Mouse (Mus musculus) embryonic facial prominence, embryonic 11.5 days (tissue): ENCODE data around the gene Gm11084. TPM values are rescaled to one million over a fixed set of nuclear protein-coding genes. Genes with fewer than 3 reads are reported as not detected.

Experiments used
- ATAC-seq: fragments of 200-750 bp; cut with Nextera tagmentation; replicated peaks from 2 replicates; pipeline ENCODE4 v1.8.0; 2017; ENCODE audit warnings: low read depth; ENCODE audit not compliant: insufficient number of reproducible peaks, low FRiP score, low TSS enrichment
- DNase-seq: peaks from one replicate; pipeline ENCODE4 v3.0.0-alpha.2; 2015; ENCODE audit warnings: low spot score
- H3K27ac ChIP-seq: fragments of 300-500 bp; sonication (generic); replicated peaks from 2 replicates; pipeline ENCODE4 v1.5.1; 2014; ENCODE audit warnings: mild to moderate bottlenecking, low read depth, low read length, control low read depth
- H3K27me3 ChIP-seq: fragments of 300-500 bp; sonication (generic); 2 replicates; pipeline ENCODE4 v1.6.1; 2014; ENCODE audit warnings: mild to moderate bottlenecking, low read length, moderate library complexity, mixed read lengths; ENCODE audit not compliant: control insufficient read depth, insufficient read depth
- H3K36me3 ChIP-seq: fragments of 300-500 bp; sonication (generic); replicated peaks from 2 replicates; pipeline ENCODE4 v1.6.1; 2014; ENCODE audit warnings: low read depth, mild to moderate bottlenecking, low read length, moderate library complexity, mixed read lengths; ENCODE audit not compliant: control insufficient read depth, insufficient read depth
- H3K4me1 ChIP-seq: fragments of 300-500 bp; sonication (generic); 2 replicates; pipeline ENCODE4 v1.6.1; 2014; ENCODE audit warnings: low read length, mixed read lengths; ENCODE audit not compliant: control insufficient read depth, insufficient read depth
- H3K4me2 ChIP-seq: fragments of 300-500 bp; sonication (generic); 2 replicates; pipeline ENCODE4 v1.6.1; 2014; ENCODE audit warnings: low read depth, mild to moderate bottlenecking, control low read depth, low read length, moderate library complexity
- H3K4me3 ChIP-seq: fragments of 300-500 bp; sonication (generic); 2 replicates; pipeline ENCODE4 v1.5.1; 2014; ENCODE audit warnings: low read depth, low read length, control low read depth
- H3K9ac ChIP-seq: fragments of 300-500 bp; sonication (generic); replicated peaks from 2 replicates; pipeline ENCODE4 v1.6.1; 2014; ENCODE audit warnings: mild to moderate bottlenecking, control low read depth, low read length
- H3K9me3 ChIP-seq: fragments of 300-500 bp; sonication (generic); replicated peaks from 2 replicates; pipeline ENCODE4 v1.6.1; 2016; ENCODE audit warnings: mild to moderate bottlenecking, low read length, inconsistent platforms, mixed read lengths; ENCODE audit not compliant: control insufficient read depth
- WGBS: fragments of 180-500 bp; shearing (Covaris S2); extraction: QIAGEN DNeasy Blood & Tissue Kit; methylation state at CpG from one replicate; pipeline ENCODE4 v1.1.7; 2014; 5-methylcytosine and 5-hydroxymethylcytosine counted together
- polyA plus RNA-seq: library from polyadenylated mRNA; unstranded; fragments of >200 nt; fragmentation: Nextera tagmentation; extraction: Ambion mirVana; gene quantifications from 2 replicates; pipeline ENCODE4 v1.2.1, GENCODE M21; 2014

The Gm11084 gene
- not detected in 2 replicates for polyA plus RNA-seq

DNA sequence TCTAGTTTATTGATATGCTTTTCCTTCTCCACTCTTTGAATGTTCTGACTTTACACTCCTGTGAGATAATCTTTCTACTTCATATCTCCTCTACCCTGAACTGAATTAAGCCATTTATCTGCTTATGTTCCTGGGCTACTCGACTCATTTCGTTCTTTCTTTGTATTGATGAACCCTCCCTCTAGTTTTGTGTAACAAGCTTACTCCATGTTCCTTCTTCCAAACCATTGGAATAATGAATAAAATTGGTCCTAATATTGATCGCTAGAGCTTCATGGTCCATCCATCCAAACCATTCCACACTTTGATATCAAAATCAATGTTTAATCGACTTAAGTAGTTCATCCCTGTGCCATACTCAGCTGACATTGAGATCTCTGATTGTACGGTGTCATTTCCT, at the start of gene Gm11084:
Gene Gm11084, minus strand, starts transcription at position 101 of the 400 bp plus-strand sequence.
- no peak within 1 kb of the TSS for H3K27ac ChIP-seq
- H3K4me1 ChIP-seq, result no peaks in the 10 kb centered on the region
- 94% methylated on average over 5 of the region's 5 CpGs for WGBS
- ATAC-seq (no peak), DNase-seq (no peak)
- H3K36me3 ChIP-seq, result no peaks in the 10 kb centered on the region
- no peak within 1 kb of the TSS for H3K4me3 ChIP-seq
- H3K9ac ChIP-seq, result no peak within 1 kb of the TSS
- H3K9me3 ChIP-seq, result no peaks in the 10 kb centered on the region; the same call in 1 of the 2 replicates
- H3K27me3 ChIP-seq, result no peaks in the 10 kb centered on the region
- H3K4me2 ChIP-seq, result no peak within 1 kb of the TSS

DNA sequence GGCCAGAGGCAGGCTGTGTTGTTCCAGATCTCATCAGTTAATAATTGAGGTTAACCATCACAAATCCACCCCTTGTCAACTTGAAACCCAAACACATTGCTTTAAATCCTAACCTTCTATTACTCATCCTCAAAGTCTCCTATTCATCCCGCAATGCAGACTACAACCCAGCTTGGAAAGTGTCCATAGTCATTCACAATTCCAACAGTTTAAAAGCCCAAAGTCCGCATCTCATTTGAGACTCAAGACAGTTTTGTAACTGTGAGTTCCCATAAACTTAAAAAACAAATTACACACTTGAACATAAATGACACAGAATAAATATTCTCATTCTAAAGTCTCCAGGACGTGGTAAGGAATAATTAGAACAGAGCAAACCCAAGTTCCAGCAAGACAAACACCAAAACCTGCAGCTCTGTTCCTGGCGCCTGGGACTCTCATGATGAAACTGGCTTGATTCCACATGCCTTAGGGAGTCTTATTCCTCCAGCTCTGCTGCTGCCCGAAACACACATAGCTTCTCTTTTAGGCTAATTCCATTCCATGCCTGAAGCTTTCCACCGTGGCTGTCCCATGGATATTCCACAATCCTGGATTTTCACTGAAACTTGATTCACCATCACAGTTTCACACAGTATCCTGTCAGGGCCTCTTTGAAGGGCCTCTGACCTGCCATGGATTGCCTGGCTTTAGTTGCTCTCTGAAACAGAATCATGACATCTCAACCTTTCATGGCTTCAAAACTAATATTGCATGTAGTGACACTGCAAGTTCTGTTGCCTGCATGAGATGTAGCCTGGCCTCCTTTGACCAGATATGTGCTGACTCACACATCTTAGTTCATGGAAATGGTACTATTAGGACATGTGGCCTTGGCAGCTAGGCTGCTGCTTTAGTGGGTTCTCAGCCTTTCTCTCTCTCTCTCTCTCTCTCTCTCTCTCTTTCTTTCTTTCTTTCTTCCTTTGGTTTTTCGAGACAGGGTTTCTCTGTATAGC, 44.8 kb upstream of the Gm11084 start:
- ATAC-seq (no peak), DNase-seq (no peak)
- WGBS, result 83% methylated on average over 7 of the region's 7 CpGs
- Histone ChIP-seq H3K9me3 (no peaks in the 10 kb centered on the region), H3K4me1 (no peaks in the 10 kb centered on the region), H3K36me3 (no peaks in the 10 kb centered on the region), H3K27me3 (no peaks in the 10 kb centered on the region), H3K4me3 (no peak overlapping the region), H3K4me2 (no peak overlapping the region), H3K27ac (no peak overlapping the region), H3K9ac (no peak overlapping the region)

DNA sequence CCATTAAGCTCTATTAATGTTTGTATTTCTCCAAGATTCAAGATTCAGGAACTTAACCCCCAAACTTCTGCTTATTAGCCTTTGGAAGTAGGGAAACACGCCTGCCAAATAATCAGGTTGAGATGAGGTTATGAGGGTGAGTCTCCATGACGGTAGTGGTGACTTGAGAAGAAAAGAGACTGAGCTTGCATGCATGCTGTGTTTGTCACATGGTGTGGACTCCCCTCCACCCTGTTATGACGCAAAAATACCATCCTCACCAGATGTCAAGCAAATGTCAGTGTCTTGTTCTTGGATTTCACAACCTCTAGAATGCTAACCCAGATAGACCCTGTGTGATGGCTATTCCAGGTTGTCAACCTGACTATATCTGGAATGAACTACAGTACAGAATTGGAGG, 43.3 kb upstream of the Gm11084 start:
- no peak overlapping the region for H3K9ac ChIP-seq
- no peak overlapping the region for H3K4me3 ChIP-seq
- no peaks in the 10 kb centered on the region for H3K36me3 ChIP-seq
- 90% methylated on average over 3 of the region's 3 CpGs for WGBS
- ATAC-seq, result no peak
- H3K4me2 ChIP-seq, result no peak overlapping the region
- no peak for DNase-seq
- H3K9me3 ChIP-seq, result no peaks in the 10 kb centered on the region
- H3K27me3 ChIP-seq, result no peaks in the 10 kb centered on the region
- H3K4me1 ChIP-seq, result no peaks in the 10 kb centered on the region
- no peak overlapping the region for H3K27ac ChIP-seq

DNA sequence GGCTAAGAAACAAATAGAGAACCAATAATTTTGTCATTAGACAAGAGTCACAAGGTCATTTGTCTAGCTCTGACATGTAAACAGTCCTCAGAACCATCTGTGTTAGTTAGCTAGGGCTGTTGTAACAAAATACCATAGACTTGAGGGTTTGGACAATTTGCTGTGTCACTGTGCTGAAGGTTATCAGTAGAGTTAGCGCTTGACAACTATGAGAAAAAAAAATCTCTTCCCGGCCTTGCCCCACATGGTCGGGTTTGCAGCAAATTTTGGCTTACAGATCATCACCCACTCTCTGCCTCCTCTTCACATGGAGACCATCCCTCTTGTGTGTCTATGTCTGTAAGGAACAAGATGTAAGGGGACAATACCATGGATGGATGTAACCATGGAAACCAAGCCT, 41.5 kb upstream of the Gm11084 start:
- no peak overlapping the region for H3K4me2 ChIP-seq

DNA sequence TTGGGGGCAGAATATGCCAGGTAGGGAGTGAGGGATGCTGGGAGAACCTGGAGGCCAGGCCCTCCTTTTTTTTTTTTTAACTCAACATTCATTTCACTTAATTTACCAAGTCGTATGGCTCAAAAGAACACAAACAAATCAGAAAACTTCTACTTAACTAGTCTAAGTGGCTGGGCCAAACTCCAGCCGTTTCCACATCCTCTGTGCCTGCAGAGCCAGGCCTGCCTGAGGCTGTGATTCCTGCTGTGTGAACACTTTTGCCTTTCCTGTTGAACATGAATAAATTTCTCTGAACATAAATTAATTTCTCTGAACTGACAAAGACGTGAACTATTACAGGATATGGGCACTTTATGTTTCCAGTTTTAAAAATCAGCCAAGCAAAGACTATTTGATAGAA, 40.6 kb upstream of the Gm11084 start:
- Histone ChIP-seq H3K27me3 (no peaks in the 10 kb centered on the region), H3K27ac (no peak overlapping the region), H3K4me3 (no peak overlapping the region), H3K36me3 (no peaks in the 10 kb centered on the region), H3K9ac (no peak overlapping the region), H3K4me2 (no peak overlapping the region), H3K9me3 (no peaks in the 10 kb centered on the region), H3K4me1 (no peaks in the 10 kb centered on the region)
- DNase-seq (no peak), ATAC-seq (no peak)
- WGBS, result 32% methylated on average over 3 of the region's 3 CpGs

More for the DNA sequence above, 41.5 kb upstream of the Gm11084 start:
- H3K4me1 ChIP-seq, result no peaks in the 10 kb centered on the region
- H3K4me3 ChIP-seq, result no peak overlapping the region
- H3K27me3 ChIP-seq, result no peaks in the 10 kb centered on the region
- 60% methylated on average over 3 of the region's 3 CpGs for WGBS
- DNase-seq, result no peak
- H3K9ac ChIP-seq, result no peak overlapping the region
- ATAC-seq, result no peak
- H3K36me3 ChIP-seq, result no peaks in the 10 kb centered on the region
- H3K27ac ChIP-seq, result no peak overlapping the region
- no peaks in the 10 kb centered on the region for H3K9me3 ChIP-seq

DNA sequence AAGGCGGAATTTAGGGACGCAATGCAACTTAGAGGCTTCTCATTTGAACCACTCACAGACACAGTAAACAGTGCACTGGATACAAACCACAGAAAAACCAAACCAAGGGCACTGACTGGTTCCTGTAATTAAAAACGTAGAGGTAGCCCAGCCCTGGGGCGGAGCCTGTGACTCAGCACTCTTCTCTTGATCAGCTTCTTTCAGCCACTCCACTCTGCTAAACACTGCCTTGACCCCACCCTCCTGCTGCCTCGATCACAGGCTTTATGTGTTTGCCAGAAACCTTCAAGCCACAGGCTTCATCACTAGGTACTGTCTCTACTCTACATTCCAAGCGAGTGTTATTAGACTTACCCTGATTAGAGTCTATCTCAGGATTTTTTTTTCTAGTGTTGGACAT, 37.3 kb upstream of the Gm11084 start:
- Histone ChIP-seq H3K4me2 (no peak overlapping the region), H3K9me3 (no peaks in the 10 kb centered on the region), H3K27ac (no peak overlapping the region), H3K36me3 (no peaks in the 10 kb centered on the region), H3K4me1 (no peaks in the 10 kb centered on the region), H3K9ac (no peak overlapping the region), H3K27me3 (no peaks in the 10 kb centered on the region), H3K4me3 (no peak overlapping the region)
- 43% methylated on average over 6 of the region's 6 CpGs for WGBS
- ATAC-seq (no peak), DNase-seq (no peak)

DNA sequence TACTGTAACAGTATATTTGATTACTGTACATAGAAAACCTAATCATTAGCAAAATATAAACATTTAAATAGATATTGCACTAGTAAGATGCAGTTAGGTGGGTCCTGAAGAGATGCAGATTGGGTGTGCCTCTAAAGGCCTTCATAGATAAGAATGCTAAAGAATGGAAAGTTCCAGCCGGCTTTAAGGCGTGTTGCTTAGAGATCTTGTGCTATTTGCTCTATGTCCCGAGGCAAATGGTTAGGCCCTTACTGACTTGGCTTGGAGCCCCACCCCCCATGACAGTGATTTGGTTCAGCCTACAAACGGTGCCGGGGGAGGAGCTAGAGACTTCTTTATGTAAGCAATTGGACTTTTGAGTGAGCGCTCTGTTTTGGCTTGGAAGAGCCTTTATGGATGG, 34.5 kb upstream of the Gm11084 start:
- Histone ChIP-seq H3K9me3 (no peaks in the 10 kb centered on the region), H3K4me1 (no peaks in the 10 kb centered on the region), H3K27me3 (no peaks in the 10 kb centered on the region), H3K4me2 (no peak overlapping the region), H3K9ac (no peak overlapping the region), H3K27ac (no peak overlapping the region), H3K36me3 (no peaks in the 10 kb centered on the region), H3K4me3 (no peak overlapping the region)
- ATAC-seq, result no peak
- 85% methylated on average over 6 of the region's 6 CpGs for WGBS
- no peak for DNase-seq

DNA sequence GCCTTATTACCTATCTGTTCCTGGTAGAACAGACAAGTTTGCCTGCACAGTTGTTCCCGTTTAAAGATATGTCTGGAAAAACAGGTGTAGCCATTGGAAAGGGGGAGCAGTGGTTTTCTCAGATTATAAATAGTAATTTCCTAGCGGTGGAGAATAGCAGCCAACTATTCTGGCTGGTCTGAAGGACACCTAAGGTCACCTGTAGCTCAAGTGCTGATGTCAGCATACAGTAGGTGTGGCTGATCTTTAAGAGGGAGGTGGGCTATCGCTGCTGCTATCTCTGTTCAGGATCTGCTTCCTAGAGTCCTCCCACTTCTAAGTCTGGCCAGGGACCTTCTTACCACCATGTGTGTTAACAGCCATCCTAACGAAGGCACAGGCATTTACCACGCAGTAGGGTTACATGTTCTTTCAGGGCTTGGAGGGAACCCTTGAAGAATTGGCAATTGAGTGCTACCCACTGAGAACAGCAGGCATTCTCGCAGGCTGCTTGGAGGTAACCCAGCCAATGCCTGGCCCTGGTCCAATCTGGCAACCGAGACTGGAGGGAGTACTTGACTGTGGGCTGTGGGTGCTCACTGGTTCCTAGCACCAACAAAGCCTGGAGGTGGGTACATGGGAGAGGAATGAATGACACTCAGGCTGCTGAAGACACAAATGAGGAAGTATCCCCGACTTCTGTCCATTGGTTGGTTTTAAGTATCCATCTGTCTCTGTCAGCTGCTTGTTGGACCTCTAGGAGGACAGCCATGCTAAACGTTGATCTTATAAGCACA, 33.0 kb upstream of the Gm11084 start:
- H3K4me1 ChIP-seq, result no peaks in the 10 kb centered on the region
- no peak overlapping the region for H3K4me2 ChIP-seq
- no peak for DNase-seq
- no peak overlapping the region for H3K27ac ChIP-seq
- no peak overlapping the region for H3K4me3 ChIP-seq
- H3K27me3 ChIP-seq, result no peaks in the 10 kb centered on the region
- ATAC-seq, result no peak
- 82% methylated on average over 9 of the region's 9 CpGs for WGBS
- no peaks in the 10 kb centered on the region for H3K36me3 ChIP-seq
- H3K9me3 ChIP-seq, result no peaks in the 10 kb centered on the region
- H3K9ac ChIP-seq, result no peak overlapping the region
